Mouse (Mus musculus) lung, postnatal 0 days (tissue): Measurements from ENCODE around the gene Ndrg2. TPM values are rescaled to one million over a fixed set of nuclear protein-coding genes. Genes with fewer than 3 reads are reported as not detected.

ENCODE experiments used
- ATAC-seq: fragments of 200-750 bp; cut with Nextera tagmentation; 2 replicates; pipeline ENCODE4 v1.8.0; 2017; ENCODE audit warnings: moderate library complexity
- DNase-seq: peaks from one replicate; pipeline ENCODE4 v3.0.0-alpha.2; 2016; ENCODE audit warnings: low spot score
- H3K27ac ChIP-seq: fragments of 300-500 bp; sonication (generic); 2 replicates; pipeline ENCODE4 v1.5.1; 2014; ENCODE audit warnings: antibody characterized with exemption, mild to moderate bottlenecking, low read length, mixed read lengths
- H3K27me3 ChIP-seq: fragments of 300-500 bp; sonication (generic); replicated peaks from 2 replicates; pipeline ENCODE4 v1.6.1; 2014; ENCODE audit warnings: low read length, mixed read lengths; ENCODE audit not compliant: insufficient read depth
- H3K36me3 ChIP-seq: fragments of 300-500 bp; sonication (generic); 2 replicates; pipeline ENCODE4 v1.6.1; 2014; ENCODE audit warnings: low read length, mixed read lengths; ENCODE audit not compliant: insufficient read depth
- H3K4me1 ChIP-seq: fragments of 300-500 bp; sonication (generic); 2 replicates; pipeline ENCODE4 v1.6.1; 2014; ENCODE audit warnings: antibody characterized with exemption, low read depth, low read length, mixed read lengths; ENCODE audit not compliant: insufficient read depth
- H3K4me2 ChIP-seq: fragments of 300-500 bp; sonication (generic); replicated peaks from 2 replicates; pipeline ENCODE4 v1.6.1; 2014; ENCODE audit warnings: low read depth, mild to moderate bottlenecking, low read length, moderate library complexity, mixed read lengths
- H3K4me3 ChIP-seq: fragments of 300-500 bp; sonication (generic); 2 replicates; pipeline ENCODE4 v1.5.1; 2014; ENCODE audit warnings: low read depth, low read length
- H3K9ac ChIP-seq: fragments of 300-500 bp; sonication (generic); replicated peaks from 2 replicates; pipeline ENCODE4 v1.6.1; 2014; ENCODE audit warnings: low read depth, mild to moderate bottlenecking
- H3K9me3 ChIP-seq: fragments of 300-500 bp; sonication (generic); 2 replicates; pipeline ENCODE4 v1.6.1; 2016; ENCODE audit warnings: low read length, mixed read lengths
- CTCF ChIP-seq: IDR thresholded peaks from 2 replicates; pipeline ENCODE4 v1.5.1; 2016; ENCODE audit warnings: antibody characterized with exemption, mild to moderate bottlenecking
- EP300 ChIP-seq: IDR thresholded peaks from 2 replicates; pipeline ENCODE4 v1.6.1; 2016; ENCODE audit warnings: antibody characterized with exemption, mild to moderate bottlenecking, control low read depth
- WGBS: fragments of 180-500 bp; shearing (Covaris S2); extraction: QIAGEN DNeasy Blood & Tissue Kit; methylation state at CpG from one replicate; pipeline ENCODE4 v1.1.7; 2014; 5-methylcytosine and 5-hydroxymethylcytosine counted together
- polyA plus RNA-seq: library from polyadenylated mRNA; unstranded; fragments of >200 nt; fragmentation: Nextera tagmentation; extraction: Ambion mirVana; gene quantifications from 2 replicates; pipeline ENCODE4 v1.2.1, GENCODE M21; 2015

Gene Ndrg2
- polyA plus RNA-seq, 1 experiment from 2014 or later, result 103 TPM

GRCm38 (mm10) chr14:51923492-51923891 is 9.5 kb upstream of the Ndrg2 start:
- Histone ChIP-seq H3K27me3 (no peaks in the 10 kb centered on the region), H3K4me3 (no peak overlapping the region), H3K4me2 (no peak overlapping the region), H3K9me3 (no peaks in the 10 kb centered on the region), H3K36me3 (no peaks in the 10 kb centered on the region), H3K9ac (no peak overlapping the region), H3K27ac (no peak overlapping the region), H3K4me1 (peaks cover 6% of the 10 kb centered on the region; the same call in 1 of the 2 replicates)
- no peak for DNase-seq
- TF ChIP-seq EP300, result no peak
- no peak for TF ChIP-seq CTCF
- 72% methylated on average over 4 of the region's 4 CpGs for WGBS
- ATAC-seq, result no peak

DNA sequence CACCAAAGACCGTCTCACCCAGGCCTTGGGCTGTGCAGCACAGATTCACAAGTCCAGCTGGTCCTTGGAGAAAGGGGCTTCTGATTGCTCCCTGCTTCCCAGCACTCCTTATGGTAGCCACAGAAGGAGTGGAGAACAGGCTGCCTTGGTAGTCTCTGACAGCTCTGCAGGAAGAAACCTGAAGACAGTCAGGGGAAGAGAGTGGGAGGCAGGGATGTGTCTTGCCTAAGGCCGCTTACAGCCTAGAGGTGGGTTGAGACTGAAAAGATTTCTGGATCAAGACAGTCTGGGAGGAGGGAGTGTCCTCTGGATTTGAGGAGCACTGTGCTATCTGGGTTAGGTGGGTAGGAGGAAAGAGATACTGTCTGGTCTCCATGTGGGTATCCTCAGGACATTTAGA is 9.0 kb upstream of the Ndrg2 start:
- WGBS, result 93% methylated on average over 2 of the region's 2 CpGs
- Histone ChIP-seq H3K4me1 (peaks cover 6% of the 10 kb centered on the region; the same call in 1 of the 2 replicates), H3K27ac (no peak overlapping the region), H3K4me3 (no peak overlapping the region), H3K9ac (no peak overlapping the region), H3K9me3 (no peaks in the 10 kb centered on the region), H3K36me3 (no peaks in the 10 kb centered on the region), H3K27me3 (no peaks in the 10 kb centered on the region), H3K4me2 (no peak overlapping the region)
- no peak for ATAC-seq
- TF ChIP-seq CTCF, result no peak
- no peak for DNase-seq

GRCm38 (mm10) chr14:51922571-51922865 is 8.6 kb upstream of the Ndrg2 start, which contains the start of gene Rnase13:
Gene Rnase13, minus strand, starts transcription at chr14:51922773.
- Histone ChIP-seq H3K9ac (no peak within 1 kb of the TSS), H3K4me3 (no peak within 1 kb of the TSS), H3K9me3 (no peaks in the 10 kb centered on the region), H3K27me3 (no peaks in the 10 kb centered on the region), H3K27ac (peak within 1 kb of the TSS; percentile 52), H3K4me2 (no peak within 1 kb of the TSS), H3K4me1 (peaks cover 6% of the 10 kb centered on the region; the same call in 1 of the 2 replicates), H3K36me3 (no peaks in the 10 kb centered on the region)
- ATAC-seq (no peak), DNase-seq (no peak)
- no peak for TF ChIP-seq EP300
- no peak for TF ChIP-seq CTCF
- WGBS, result 83% methylated on average over 7 of the region's 7 CpGs

DNA sequence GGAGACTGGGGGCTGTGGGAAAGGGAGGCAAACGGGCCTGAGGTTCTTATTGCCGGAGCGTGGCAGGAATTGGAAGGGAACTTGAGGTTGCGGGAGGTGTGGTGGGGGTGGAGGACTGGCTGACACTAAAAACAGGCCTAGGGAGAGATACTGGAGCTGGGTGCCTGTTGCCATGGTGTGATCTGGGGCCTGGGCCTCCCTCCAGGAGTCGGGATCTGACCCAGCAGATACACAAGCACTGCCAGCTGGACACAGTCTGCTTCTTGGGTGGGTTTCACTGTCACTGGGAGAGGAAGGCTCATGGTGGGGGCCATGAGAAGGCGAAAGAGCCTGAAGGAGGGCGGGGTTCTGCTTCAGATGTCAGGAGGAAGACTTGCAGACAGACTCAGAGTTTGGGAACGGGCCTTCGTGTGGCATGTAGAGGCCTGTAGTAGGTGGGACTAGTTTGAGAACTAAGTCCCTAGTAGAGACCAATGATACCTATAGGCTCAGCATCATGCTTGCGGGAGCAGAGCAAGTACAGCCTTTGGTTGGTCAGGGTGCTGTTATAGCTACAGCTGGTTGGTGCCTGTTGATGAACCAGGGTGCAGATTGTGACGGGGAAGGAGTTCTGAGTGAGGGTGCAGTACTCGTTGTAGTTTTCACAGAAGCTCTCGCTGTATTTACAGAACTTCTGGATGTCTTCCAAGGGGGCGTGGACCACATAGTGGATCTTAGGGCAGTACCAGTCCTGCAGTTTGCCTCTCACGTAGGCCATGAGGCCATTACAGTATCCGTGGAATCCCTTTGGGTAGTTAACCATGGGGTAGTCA is 8.0 kb upstream of the Ndrg2 start:
- Histone ChIP-seq H3K9ac (no peak overlapping the region), H3K4me3 (no peak overlapping the region), H3K27ac (peak overlapping the region; percentile 52), H3K9me3 (no peaks in the 10 kb centered on the region), H3K36me3 (no peaks in the 10 kb centered on the region), H3K4me1 (peaks cover 6% of the 10 kb centered on the region; the same call in 1 of the 2 replicates), H3K4me2 (no peak overlapping the region), H3K27me3 (no peaks in the 10 kb centered on the region)
- DNase-seq, result peak; percentile 70
- TF ChIP-seq EP300 (no peak), CTCF (no peak)
- ATAC-seq, result peak; percentile 88
- 48% methylated on average over 16 of the region's 16 CpGs for WGBS

GRCm38 (mm10) chr14:51918966-51919365 is 5.0 kb upstream of the Ndrg2 start:
- Histone ChIP-seq H3K4me3 (no peak overlapping the region), H3K9ac (no peak overlapping the region), H3K27ac (no peak overlapping the region), H3K4me2 (no peak overlapping the region), H3K4me1 (peaks cover 14% of the 10 kb centered on the region; the same call in 1 of the 2 replicates), H3K27me3 (no peaks in the 10 kb centered on the region), H3K36me3 (no peaks in the 10 kb centered on the region), H3K9me3 (no peaks in the 10 kb centered on the region)
- no peak for DNase-seq
- 79% methylated on average over 4 of the region's 4 CpGs for WGBS
- ATAC-seq, result no peak
- TF ChIP-seq EP300 (no peak), CTCF (no peak)

GRCm38 (mm10) chr14:51918125-51918524 is 4.2 kb upstream of the Ndrg2 start, which contains the start of gene Tppp2:
Gene Tppp2, plus strand, starts transcription at chr14:51918425.
- Histone ChIP-seq H3K4me1 (peaks cover 14% of the 10 kb centered on the region; the same call in 1 of the 2 replicates), H3K9ac (no peak within 1 kb of the TSS), H3K27ac (no peak within 1 kb of the TSS), H3K4me3 (no peak within 1 kb of the TSS), H3K27me3 (no peaks in the 10 kb centered on the region), H3K36me3 (no peaks in the 10 kb centered on the region), H3K9me3 (no peaks in the 10 kb centered on the region), H3K4me2 (no peak within 1 kb of the TSS)
- ATAC-seq (no peak), DNase-seq (no peak)
- no peak for TF ChIP-seq EP300
- no peak for TF ChIP-seq CTCF
- 86% methylated on average over 4 of the region's 4 CpGs for WGBS
